In the genomic region with DNA sequence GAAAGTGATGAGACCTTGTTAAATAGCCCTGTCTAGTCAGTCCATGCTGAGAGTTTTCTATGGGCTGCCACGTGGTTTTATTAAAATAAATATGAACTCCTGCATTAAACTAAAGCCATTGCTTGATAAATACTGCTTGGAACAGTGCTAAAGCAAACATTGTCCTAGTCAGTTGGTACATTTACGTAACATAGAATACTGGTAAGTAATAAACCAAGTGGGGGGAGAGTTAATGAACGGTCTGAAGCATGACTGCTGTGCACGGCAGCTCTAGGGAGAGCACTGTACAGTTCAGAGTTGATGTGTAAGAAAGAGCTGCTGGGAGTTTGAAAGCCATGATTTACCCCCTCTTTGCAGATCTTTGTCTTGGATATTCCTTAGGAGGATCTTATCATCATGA, we compare ENCODE assay signal across 13 mouse cellular contexts. TPM values are rescaled to one million over a fixed set of nuclear protein-coding genes. Genes with fewer than 3 reads are reported as not detected.
DNase-seq lines count a peak whose midpoint lies in the region; ATAC-seq and TF ChIP-seq lines count a peak whose summit lies in the region.
"Had no signal": no experiment of that assay in that cellular context is flagged by ENCODE, and none has a peak within 500 bp of the region (broad histone marks: within the 10 kb centered on the region; RNA-seq: fewer than 3 reads in every experiment).

No protein-coding gene starts in this region.

- ATAC-seq in hindbrain, embryonic 12.5 days (ENCODE audit: low FRiP score), result no peak
- ATAC-seq in midbrain, postnatal 0 days (ENCODE audit: low FRiP score), result no peak
- ATAC-seq: Patski had no signal

- H3K4me3 ChIP-seq in layer of hippocampus, adult 2 months, result no peak overlapping the region
- no peak overlapping the region for H3K4me3 ChIP-seq in forebrain, embryonic 10.5 days
- H3K4me3 ChIP-seq in hindbrain, embryonic 12.5 days, result no peak overlapping the region
- no peak overlapping the region for H3K4me3 ChIP-seq in midbrain, postnatal 0 days (ENCODE audit: low read depth, low read length)
- H3K4me3 ChIP-seq: heart, adult 2 months had no signal

- DNase-seq in layer of hippocampus, adult 2 months (ENCODE audit: low spot score in 2 of 2), result no peak
- DNase-seq in layer of hippocampus, postnatal 10 days (ENCODE audit: low spot score in 2 of 2), result no peak
- no peak for DNase-seq in forebrain, embryonic 10.5 days (ENCODE audit: extremely low spot score, low spot score)
- DNase-seq in midbrain, postnatal 0 days (ENCODE audit: low spot score), result no peak
- DNase-seq in adrenal gland, postnatal 10 days, result no peak
- DNase-seq in Muller cell, postnatal 12 days (ENCODE audit: inconsistent ontology term), result no peak
- DNase-seq in urinary bladder, postnatal 4 days (ENCODE audit: low spot score in 2 of 2), result no peak
- DNase-seq: adrenal gland, adult 8-10 months; heart, adult 2 months; right cerebral cortex, postnatal 4 days had no signal

- H3K9ac ChIP-seq in hindbrain, embryonic 12.5 days, result no peak overlapping the region
- no peak overlapping the region for H3K9ac ChIP-seq in midbrain, postnatal 0 days (replicated peaks; ENCODE audit: low read length, poor library complexity, severe bottlenecking)

- peak overlapping the region; percentile 56 for H3K27ac ChIP-seq in layer of hippocampus, adult 2 months
- peak overlapping the region; percentile 89 for H3K27ac ChIP-seq in forebrain, embryonic 10.5 days
- H3K27ac ChIP-seq in hindbrain, embryonic 12.5 days, result peak overlapping the region; percentile 85
- peak overlapping the region; percentile 43; the same call in 1 of the 2 replicates for H3K27ac ChIP-seq in midbrain, postnatal 0 days (ENCODE audit: low read depth, low read length)
- H3K27ac ChIP-seq: heart, adult 2 months; macrophage had no signal

- H3K27me3 ChIP-seq in forebrain, embryonic 10.5 days (ENCODE audit: poor library complexity, severe bottlenecking), result no peaks in the 10 kb centered on the region
- no peaks in the 10 kb centered on the region for H3K27me3 ChIP-seq in hindbrain, embryonic 12.5 days
- no peaks in the 10 kb centered on the region for H3K27me3 ChIP-seq in midbrain, postnatal 0 days (ENCODE audit: insufficient read depth, low read length)
- H3K27me3 ChIP-seq: Patski had no signal

- peaks cover 13% of the 10 kb centered on the region for H3K36me3 ChIP-seq in forebrain, embryonic 10.5 days (replicated peaks)
- no peaks in the 10 kb centered on the region for H3K36me3 ChIP-seq in hindbrain, embryonic 12.5 days
- no peaks in the 10 kb centered on the region for H3K36me3 ChIP-seq in midbrain, postnatal 0 days (ENCODE audit: insufficient read depth, low read length)

- 0 out of 2 replicates have a peak overlapping the region, but pooled peaks have one; percentile 15 for H3K4me2 ChIP-seq in hindbrain, embryonic 12.5 days (replicated peaks)
- no peak overlapping the region for H3K4me2 ChIP-seq in midbrain, postnatal 0 days (ENCODE audit: low read depth, low read length, poor library complexity, severe bottlenecking)

- peaks cover 67% of the 10 kb centered on the region for H3K4me1 ChIP-seq in forebrain, embryonic 10.5 days
- H3K4me1 ChIP-seq in hindbrain, embryonic 12.5 days, result peaks cover 37% of the 10 kb centered on the region
- 0 out of 2 replicates have a peak, but pooled peaks cover 14% of the 10 kb centered on the region for H3K4me1 ChIP-seq in midbrain, postnatal 0 days (ENCODE audit: insufficient read depth, low read length)

- no peak for TF ChIP-seq CTCF in layer of hippocampus, adult 2 months (conservative IDR thresholded peaks at IDR 0.05)
- TF ChIP-seq CTCF in midbrain, postnatal 0 days (IDR thresholded peaks at IDR 0.05), result no peak

- WGBS in forebrain, embryonic 10.5 days, result 67% methylated on average over 4 of the region's 4 CpGs
- 44% methylated on average over 4 of the region's 4 CpGs for WGBS in hindbrain, embryonic 12.5 days
- WGBS in midbrain, postnatal 0 days, result 24% methylated on average over 4 of the region's 4 CpGs

- no peaks in the 10 kb centered on the region for H3K9me3 ChIP-seq in forebrain, embryonic 10.5 days
- H3K9me3 ChIP-seq in hindbrain, embryonic 12.5 days (replicated peaks), result no peaks in the 10 kb centered on the region
- no peaks in the 10 kb centered on the region for H3K9me3 ChIP-seq in midbrain, postnatal 0 days (ENCODE audit: low read length)

RNA-seq across cellular contexts. Expression of a gene that starts 49.3 kb away (rescaled TPM):
- 100 to 1,000 TPM; 120 to 127 TPM for total RNA-seq in layer of hippocampus, adult 2 months (2021)
- total RNA-seq in layer of hippocampus, postnatal 10 days (2021), result 100 to 1,000 TPM; 137 to 148 TPM
- 294 and 295 TPM in 2 replicates for polyA plus RNA-seq in forebrain, embryonic 10.5 days (2016; fragmentation: Nextera tagmentation; extraction: Ambion mirVana)
- 284 and 289 TPM in 2 replicates for polyA plus RNA-seq in hindbrain, embryonic 12.5 days (2016; fragmentation: Nextera tagmentation; extraction: Ambion mirVana)
- total RNA-seq in midbrain, postnatal 0 days (2014; rRNA removed), result 131 and 166 TPM in 2 replicates
- 225 and 233 TPM in 2 replicates for polyA plus RNA-seq in midbrain, postnatal 0 days (2015; fragmentation: Nextera tagmentation; extraction: Ambion mirVana)
- total RNA-seq in adrenal gland, postnatal 10 days (2021), result 100 to 1,000 TPM; 118 to 130 TPM
